Mouse (Mus musculus): Measurements from ENCODE around the gene Cyfip2.

Gene Cyfip2

DNA sequence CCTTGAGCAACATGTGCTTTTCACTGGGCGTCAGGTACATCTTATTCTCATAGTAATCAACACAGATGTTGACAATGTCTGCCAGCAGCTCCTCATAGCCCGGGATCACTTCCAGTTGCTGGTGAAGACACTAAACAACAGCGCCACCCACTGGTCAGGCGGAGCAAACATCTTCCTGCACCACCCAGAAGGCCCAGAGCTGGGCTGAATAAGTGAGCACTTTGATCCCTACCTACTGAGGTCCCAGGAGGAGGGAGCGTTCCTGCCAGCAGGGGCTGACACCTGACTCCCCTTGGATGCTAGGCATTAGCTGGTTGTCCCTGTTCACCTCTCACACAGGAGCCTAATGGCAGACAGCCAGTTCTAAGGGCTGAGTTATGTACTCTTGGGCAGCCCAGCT, 35.9 kb downstream of the Cyfip2 start:
- peak; percentile 73 for DNase-seq (ENCODE audit: low read depth)

- no peak for DNase-seq (ENCODE audit: low read depth)
These were observed 36.5 kb downstream of the Cyfip2 start for GRCm38 (mm10) chr11:46276168-46276567.

DNA sequence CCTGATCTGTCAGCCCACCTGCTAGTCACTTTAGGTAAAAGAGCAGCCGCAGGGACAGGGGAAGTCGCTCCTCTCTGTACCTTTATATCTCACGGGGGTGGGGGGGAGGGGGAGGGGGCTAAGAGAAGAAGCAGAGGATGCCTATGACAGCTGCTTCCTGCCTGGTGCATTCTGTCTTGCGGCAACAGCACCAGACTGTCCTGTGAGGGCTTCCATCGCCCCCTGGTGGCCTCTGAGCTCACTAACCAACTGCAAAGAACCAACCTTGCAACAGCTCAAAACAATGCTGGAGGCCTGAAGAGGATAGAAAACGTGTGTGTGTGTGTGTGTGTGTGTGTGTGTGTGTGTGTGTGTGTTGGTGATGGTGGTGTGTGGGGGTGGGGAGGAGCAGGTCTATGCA, 37.4 kb downstream of the Cyfip2 start:
- peak; percentile 91 for DNase-seq (ENCODE audit: low read depth)

GRCm38 (mm10) chr11:46273969-46274368, 38.7 kb downstream of the Cyfip2 start:
- peak; percentile 28 for DNase-seq (ENCODE audit: low read depth)

- no peak for DNase-seq (ENCODE audit: low read depth)
These were observed 40.5 kb downstream of the Cyfip2 start for GRCm38 (mm10) chr11:46272058-46272681.

GRCm38 (mm10) chr11:46269893-46270292, 42.8 kb downstream of the Cyfip2 start:
- DNase-seq (ENCODE audit: low read depth) = no peak

GRCm38 (mm10) chr11:46269391-46269790, 43.3 kb downstream of the Cyfip2 start:
- DNase-seq (ENCODE audit: low read depth) = no peak

- peak; percentile 75 for DNase-seq (ENCODE audit: low read depth)
These were observed 43.7 kb downstream of the Cyfip2 start for GRCm38 (mm10) chr11:46268991-46269390.

DNA sequence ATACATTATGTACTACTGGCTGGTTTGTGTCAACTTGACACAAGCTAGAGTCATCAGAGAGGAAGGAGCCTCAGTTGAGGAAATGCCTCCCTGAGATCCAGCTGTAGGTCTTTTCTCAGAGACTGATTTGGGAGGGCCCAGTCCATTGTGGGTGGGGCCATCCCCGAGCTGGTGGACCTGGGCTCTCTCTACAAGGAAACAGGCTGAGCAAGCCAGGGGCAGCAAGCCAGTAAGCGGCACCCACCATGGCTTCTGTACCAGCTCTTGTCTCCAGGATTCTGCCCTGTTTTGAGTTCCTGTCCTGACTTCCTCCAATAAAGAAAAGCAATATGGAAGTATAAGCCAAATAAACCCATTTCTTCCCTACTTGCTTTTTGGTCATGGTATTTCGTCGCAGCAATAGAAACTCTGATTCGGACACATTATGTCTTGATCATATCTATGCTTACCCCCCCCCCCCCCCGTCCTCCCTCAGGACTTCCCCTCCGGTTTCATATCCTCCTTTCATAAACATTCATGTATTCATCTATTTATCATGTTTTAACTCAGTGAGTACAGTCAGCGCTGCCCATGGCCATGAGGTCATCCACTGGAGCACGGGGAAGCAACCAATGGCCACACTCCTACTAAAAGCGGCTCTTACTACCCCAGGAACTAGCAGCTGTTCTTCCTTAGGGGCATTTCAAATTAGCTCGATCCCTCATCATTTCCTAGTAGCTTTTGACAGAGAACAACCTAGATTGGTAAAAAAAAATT, 47.5 kb downstream of the Cyfip2 start:
- DNase-seq (ENCODE audit: low read depth) = no peak

- DNase-seq (ENCODE audit: low read depth) = no peak
These were observed 48.1 kb downstream of the Cyfip2 start for GRCm38 (mm10) chr11:46264584-46264983.

DNA sequence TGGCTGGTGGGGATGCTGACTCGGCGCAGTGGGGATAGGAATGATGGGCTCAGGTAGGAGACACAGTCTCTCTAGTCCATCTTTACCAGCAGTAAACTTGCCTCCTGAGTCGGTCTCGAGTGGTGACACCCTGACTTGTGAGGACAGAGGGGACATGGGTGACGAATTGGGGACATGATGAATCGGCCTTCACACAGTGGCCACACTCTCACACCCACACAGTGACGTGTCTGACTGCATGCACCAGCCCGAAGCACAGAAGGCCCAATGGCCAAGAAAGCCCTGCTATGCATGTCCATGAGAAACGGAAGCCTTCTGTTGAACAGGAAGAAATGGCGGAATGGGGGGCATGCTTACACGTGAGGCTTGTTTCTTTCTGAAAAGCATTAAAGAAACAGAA, 49.4 kb downstream of the Cyfip2 start:
- DNase-seq (ENCODE audit: low read depth) = no peak

- DNase-seq (ENCODE audit: low read depth) = no peak
These were observed 49.8 kb downstream of the Cyfip2 start for GRCm38 (mm10) chr11:46262854-46263253.

DNA sequence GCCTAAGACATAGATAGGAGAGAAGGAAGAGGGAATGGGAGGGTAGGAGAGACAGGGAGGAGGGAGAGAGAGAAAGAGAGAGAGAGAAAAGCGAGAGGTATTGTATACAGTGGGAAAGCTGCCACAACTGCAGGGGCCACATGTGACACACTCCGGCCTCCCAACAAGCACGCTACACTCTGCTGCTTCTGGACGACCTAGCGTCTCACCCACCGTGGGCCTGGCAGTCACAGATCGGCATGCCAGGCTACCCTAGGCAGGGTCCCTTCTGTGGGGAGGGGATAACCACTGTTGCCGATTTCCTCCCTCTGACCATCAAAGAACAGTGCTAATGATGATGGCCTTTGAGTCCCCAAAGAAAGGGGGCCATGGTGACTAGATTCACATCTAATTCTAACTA, 53.9 kb downstream of the Cyfip2 start:
- no peak for DNase-seq (ENCODE audit: low read depth)

DNA sequence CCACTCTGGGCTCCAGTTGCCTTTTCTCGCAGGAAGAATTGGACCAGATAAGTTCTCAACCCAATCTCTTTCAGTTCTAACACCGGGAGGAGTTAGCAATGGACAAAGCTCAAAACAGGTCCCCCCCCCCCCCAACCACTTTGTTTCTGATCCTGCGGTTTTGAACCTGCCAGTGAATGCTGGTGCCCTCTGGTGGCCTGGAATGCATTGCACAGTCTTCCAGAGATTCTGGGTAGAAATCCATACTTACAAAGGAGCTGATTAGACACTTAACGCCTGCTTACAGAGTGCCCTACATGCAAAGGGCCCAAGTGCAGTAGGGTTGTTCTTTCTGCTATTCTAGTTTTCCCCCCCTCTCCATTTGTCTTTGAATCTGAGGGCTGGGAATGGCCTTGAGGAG, 54.5 kb downstream of the Cyfip2 start:
- DNase-seq (ENCODE audit: low read depth) = peak; percentile 48

- no peak for DNase-seq (ENCODE audit: low read depth)
These were observed 57.4 kb downstream of the Cyfip2 start for GRCm38 (mm10) chr11:46255291-46255690.

- DNase-seq (ENCODE audit: low read depth) = peak; percentile 78
These were observed 60.7 kb downstream of the Cyfip2 start for GRCm38 (mm10) chr11:46251994-46252393.

DNA sequence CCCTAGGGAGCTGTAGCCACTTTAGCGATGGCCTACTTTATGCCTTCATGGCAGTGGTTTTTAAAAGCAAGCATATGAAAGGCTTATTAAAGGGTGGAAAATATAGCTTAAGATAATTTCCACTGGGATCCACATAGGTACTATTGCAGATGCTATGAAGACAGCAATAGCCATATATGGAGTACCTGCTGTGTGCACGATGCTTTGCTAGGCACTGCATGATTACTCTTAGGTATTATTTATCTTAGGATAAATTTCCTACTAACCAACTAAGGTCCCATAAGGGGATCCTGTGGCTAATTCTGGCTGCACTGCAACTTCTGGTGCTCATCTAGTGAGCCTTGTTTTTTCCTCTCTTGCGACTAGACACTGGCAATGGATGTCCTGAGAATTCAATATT, 64.3 kb downstream of the Cyfip2 start:
- DNase-seq (ENCODE audit: low read depth) = no peak

DNA sequence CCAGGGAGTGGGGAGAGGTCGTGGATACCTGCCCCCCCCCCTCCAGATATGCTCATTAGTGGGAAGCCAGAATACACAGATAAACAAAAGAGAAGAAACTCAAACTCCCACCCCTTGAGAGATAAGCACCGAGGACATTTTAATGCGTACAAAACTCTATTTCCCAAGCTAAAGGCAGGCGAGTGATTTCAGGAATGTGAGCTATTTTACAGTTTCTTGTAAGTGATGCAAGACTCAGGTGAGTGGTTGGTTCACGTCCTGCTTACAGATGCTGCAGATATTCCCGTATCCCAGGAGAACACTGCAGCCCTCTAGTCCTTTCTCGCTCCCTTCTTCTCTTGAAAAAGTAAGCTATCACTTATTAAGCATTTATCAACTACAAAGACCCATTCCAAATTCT, 66.3 kb downstream of the Cyfip2 start:
- DNase-seq (ENCODE audit: low read depth) = no peak

DNA sequence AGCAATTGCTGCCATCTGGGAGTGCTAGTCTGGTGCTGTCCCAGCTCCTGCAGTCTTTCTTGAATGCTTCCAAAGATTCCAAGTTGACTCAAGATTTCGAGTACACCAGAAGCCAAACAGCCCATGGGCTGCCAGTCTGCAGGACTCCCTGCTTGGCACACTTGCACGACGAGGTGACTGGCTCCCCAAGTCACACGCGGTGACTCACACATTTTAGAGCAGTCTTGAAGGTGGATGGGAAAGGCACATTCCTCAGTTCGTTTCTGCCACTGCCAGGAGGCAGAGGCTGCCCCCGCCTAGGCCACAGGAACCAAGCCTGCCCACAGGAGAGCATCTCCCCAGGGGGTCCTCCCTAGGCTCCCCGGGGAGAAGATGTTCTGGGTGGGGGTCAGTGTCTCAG, 66.7 kb downstream of the Cyfip2 start:
- DNase-seq (ENCODE audit: low read depth) = no peak

- DNase-seq (ENCODE audit: low read depth) = no peak
These were observed 67.7 kb downstream of the Cyfip2 start for GRCm38 (mm10) chr11:46244731-46245604.

DNA sequence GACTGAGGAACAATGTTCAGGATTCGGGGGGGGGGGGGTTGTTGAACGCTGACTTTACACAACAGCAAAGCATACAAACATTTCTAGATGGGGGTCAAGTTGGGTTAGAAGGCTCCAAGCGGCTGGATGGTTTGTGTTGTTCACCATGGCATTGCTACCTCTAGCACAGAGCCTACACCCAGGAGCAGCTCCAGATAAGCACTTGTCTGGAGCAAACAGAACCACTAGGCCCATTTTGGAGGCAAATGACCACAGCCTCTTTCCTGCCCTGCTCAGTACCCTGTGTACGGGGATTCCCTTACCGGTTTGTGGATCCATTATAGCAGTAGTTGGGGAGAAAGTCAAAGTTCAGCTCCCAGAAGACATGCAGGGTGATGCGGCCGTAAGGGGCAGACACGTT, 70.7 kb downstream of the Cyfip2 start:
- no peak for DNase-seq (ENCODE audit: low read depth)

- DNase-seq (ENCODE audit: low read depth) = no peak
These were observed 71.4 kb downstream of the Cyfip2 start for GRCm38 (mm10) chr11:46241150-46241673.

DNA sequence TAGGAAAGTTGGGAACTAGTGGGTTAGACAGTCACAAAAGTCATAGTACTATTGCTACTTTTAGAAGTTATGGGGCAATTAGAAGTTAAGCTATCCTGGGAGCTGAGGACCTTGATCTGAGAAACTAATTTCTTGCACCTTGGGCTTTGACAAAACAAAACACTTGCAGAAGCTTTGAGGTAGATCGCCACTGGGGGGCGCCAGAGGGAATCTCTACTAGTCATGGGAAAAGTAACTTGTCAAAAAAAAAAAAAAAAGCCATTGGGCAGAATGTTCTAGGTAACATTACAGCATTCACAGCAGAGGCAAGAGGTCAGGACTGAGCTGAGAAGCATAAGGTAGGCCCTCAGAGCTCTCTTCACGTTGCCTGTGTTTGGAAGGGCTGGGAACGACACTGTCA, 75.7 kb downstream of the Cyfip2 start:
- peak; percentile 85 for DNase-seq (ENCODE audit: low read depth)

Data from induced T-regulatory cell, adult 2 months (primary cell).